Mouse (Mus musculus) lung, adult 2 months (tissue): ENCODE measurements at regions not wholly inside any gene's neighbourhood (a gene's known extent, or its start where the extent isn't known, plus 50 kb on each side); places are given as distances from the start of the nearest gene placed in this dataset.

Experiments
- CTCF ChIP-seq: fragments of 200-500 bp; IDR thresholded peaks from 2 replicates; pipeline ENCODE4 v1.5.1; 2011; ENCODE audit warnings: mild to moderate bottlenecking, low read length, control low read depth; ENCODE audit not compliant: insufficient read depth
- POLR2A ChIP-seq: fragments of 200-500 bp; IDR thresholded peaks from 2 replicates; pipeline ENCODE4 v1.6.1; 2011; ENCODE audit warnings: low read depth, mild to moderate bottlenecking, control low read depth, low read length, borderline replicate concordance; ENCODE audit errors: extremely low read depth

DNA sequence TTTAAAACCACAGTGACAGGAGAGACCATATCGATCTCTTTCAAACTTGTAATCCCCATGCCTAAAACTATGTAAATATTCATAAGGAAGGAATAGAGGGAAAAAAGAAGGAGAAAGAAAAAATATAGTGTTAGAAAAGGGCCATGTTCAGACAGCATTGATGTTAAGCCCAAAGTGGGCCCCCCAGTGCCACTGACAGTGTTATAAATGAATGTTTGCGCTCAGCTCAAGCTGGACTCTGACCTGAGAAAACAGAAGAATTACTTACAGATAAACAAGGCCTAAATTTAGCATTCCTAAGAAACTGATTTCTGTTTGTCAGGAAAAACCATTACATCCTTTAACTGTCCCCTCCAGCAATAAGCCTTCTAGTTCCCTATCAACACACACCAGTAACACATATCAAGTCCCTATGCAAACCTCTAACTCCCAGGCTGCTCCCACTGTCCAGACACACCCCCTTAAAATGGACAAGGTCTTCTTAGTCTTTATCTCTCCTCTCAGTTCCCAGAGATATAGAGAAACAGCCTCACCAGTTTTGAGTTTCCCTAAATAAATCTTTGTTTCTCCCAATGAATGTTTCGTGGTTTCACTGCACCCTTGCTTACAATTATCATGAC is 350.4 kb upstream of the Rag2 start:
- TF ChIP-seq CTCF, result no peak
- TF ChIP-seq POLR2A, result no peak
